Mouse (Mus musculus) heart, embryonic 16.5 days (tissue): ENCODE results near the gene Cyld. TPM values are rescaled to one million over a fixed set of nuclear protein-coding genes. Genes with fewer than 3 reads are reported as not detected.

ENCODE experiments used
- ATAC-seq: fragments of 200-750 bp; cut with Nextera tagmentation; replicated peaks from 2 replicates; pipeline ENCODE4 v1.8.0; 2017; ENCODE audit warnings: moderate number of reproducible peaks; ENCODE audit not compliant: insufficient read depth, low FRiP score; ENCODE audit errors: extremely low read depth
- H3K27ac ChIP-seq: fragments of 300-500 bp; sonication (generic); 2 replicates; pipeline ENCODE4 v1.5.1; 2014; ENCODE audit warnings: mild to moderate bottlenecking, low read length, control low read depth, moderate library complexity
- H3K27me3 ChIP-seq: fragments of 300-500 bp; sonication (generic); 2 replicates; pipeline ENCODE4 v1.6.1; 2014; ENCODE audit warnings: low read length, mixed read lengths; ENCODE audit not compliant: control insufficient read depth, insufficient read depth
- H3K36me3 ChIP-seq: fragments of 300-500 bp; sonication (generic); 2 replicates; pipeline ENCODE4 v1.6.1; 2014; ENCODE audit not compliant: control insufficient read depth, insufficient read depth
- H3K4me1 ChIP-seq: fragments of 300-500 bp; sonication (generic); 2 replicates; pipeline ENCODE4 v1.6.1; 2014; ENCODE audit warnings: low read length, mixed read lengths; ENCODE audit not compliant: control insufficient read depth, insufficient read depth
- H3K4me2 ChIP-seq: fragments of 300-500 bp; sonication (generic); 2 replicates; pipeline ENCODE4 v1.6.1; 2014; ENCODE audit warnings: low read depth, mild to moderate bottlenecking, control low read depth, low read length
- H3K4me3 ChIP-seq: fragments of 300-500 bp; sonication (generic); 2 replicates; pipeline ENCODE4 v1.5.1; 2014; ENCODE audit warnings: mild to moderate bottlenecking, control low read depth, low read length
- H3K9ac ChIP-seq: fragments of 300-500 bp; sonication (generic); 2 replicates; pipeline ENCODE4 v1.6.1; 2014; ENCODE audit warnings: low read length, control low read depth
- H3K9me3 ChIP-seq: fragments of 300-500 bp; sonication (generic); replicated peaks from 2 replicates; pipeline ENCODE4 v1.6.1; 2016; ENCODE audit warnings: low read length; ENCODE audit not compliant: control insufficient read depth
- WGBS: fragments of 180-500 bp; shearing (Covaris S2); extraction: QIAGEN DNeasy Blood & Tissue Kit; methylation state at CpG from one replicate; pipeline ENCODE4 v1.1.7; 2014; 5-methylcytosine and 5-hydroxymethylcytosine counted together
- polyA plus RNA-seq: library from polyadenylated mRNA; unstranded; fragments of >200 nt; fragmentation: Nextera tagmentation; extraction: Ambion mirVana; gene quantifications from 2 replicates; pipeline ENCODE4 v1.2.1, GENCODE M21; 2015

Cyld gene
- polyA plus RNA-seq, 1 experiment from 2014 or later, result 12.7 TPM

GRCm38 (mm10) chr8:88793746-88794614 is 97.2 kb downstream of the Cyld start:
- Histone ChIP-seq H3K27ac (no peak overlapping the region), H3K27me3 (no peaks in the 10 kb centered on the region; the same call in 1 of the 2 replicates), H3K9ac (no peak overlapping the region), H3K4me1 (no peaks in the 10 kb centered on the region), H3K9me3 (no peaks in the 10 kb centered on the region), H3K36me3 (no peaks in the 10 kb centered on the region), H3K4me3 (no peak overlapping the region), H3K4me2 (no peak overlapping the region)
- 85% methylated on average over 24 of the region's 24 CpGs for WGBS
- no peak for ATAC-seq

- Histone ChIP-seq H3K36me3 (no peaks in the 10 kb centered on the region), H3K27me3 (no peaks in the 10 kb centered on the region; the same call in 1 of the 2 replicates), H3K4me1 (no peaks in the 10 kb centered on the region), H3K9me3 (no peaks in the 10 kb centered on the region), H3K4me3 (no peak overlapping the region), H3K27ac (no peak overlapping the region), H3K9ac (no peak overlapping the region), H3K4me2 (no peak overlapping the region)
- ATAC-seq, result no peak
- 59% methylated on average over 7 of the region's 7 CpGs for WGBS
These were observed 97.7 kb downstream of the Cyld start for GRCm38 (mm10) chr8:88794615-88794907.

DNA sequence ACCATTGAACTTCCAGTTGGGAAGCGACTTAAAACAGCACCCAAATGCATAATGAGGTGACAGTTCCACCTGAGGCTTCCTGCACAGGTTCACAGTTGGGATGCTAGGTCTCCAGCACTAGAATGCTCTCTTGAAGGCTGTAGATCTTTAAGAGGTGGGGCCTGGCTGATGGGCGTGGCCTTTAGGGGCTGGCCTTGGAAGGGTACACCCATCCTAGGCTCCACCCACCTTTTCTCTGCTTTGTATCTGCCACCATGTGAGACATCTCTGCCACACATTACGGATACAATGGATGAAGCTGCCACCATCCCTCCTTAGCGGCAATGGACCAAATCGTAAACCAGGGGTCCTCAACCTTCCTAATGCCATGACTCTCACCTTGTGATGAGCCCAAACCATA is 99.1 kb downstream of the Cyld start:
- no peak overlapping the region for H3K4me2 ChIP-seq
- WGBS, result 80% methylated on average over 5 of the region's 5 CpGs
- H3K27me3 ChIP-seq, result no peaks in the 10 kb centered on the region; the same call in 1 of the 2 replicates
- H3K4me1 ChIP-seq, result no peaks in the 10 kb centered on the region
- no peak for ATAC-seq
- no peaks in the 10 kb centered on the region for H3K36me3 ChIP-seq
- H3K4me3 ChIP-seq, result no peak overlapping the region
- H3K27ac ChIP-seq, result no peak overlapping the region
- H3K9ac ChIP-seq, result no peak overlapping the region
- no peaks in the 10 kb centered on the region for H3K9me3 ChIP-seq

DNA sequence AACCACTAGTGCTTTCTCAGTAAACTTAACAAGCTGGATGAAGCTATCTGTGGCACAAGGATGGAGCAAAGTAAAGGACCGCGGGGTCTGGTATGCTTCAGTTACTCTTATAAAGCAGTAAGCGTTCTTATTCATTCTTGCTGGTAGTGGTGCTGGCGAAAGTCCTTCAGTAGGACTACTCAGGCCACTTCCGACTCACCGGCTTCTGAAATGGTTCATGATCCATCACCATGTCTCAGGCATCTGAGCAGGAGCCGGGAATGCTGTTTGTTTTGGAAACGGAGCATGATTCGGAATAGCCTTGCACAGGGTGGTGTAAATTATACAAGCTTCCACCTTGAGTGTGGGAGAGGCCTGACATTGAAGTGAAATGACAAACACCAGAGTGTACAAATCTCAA is 99.8 kb downstream of the Cyld start:
- Histone ChIP-seq H3K36me3 (no peaks in the 10 kb centered on the region), H3K4me3 (no peak overlapping the region), H3K27me3 (no peaks in the 10 kb centered on the region; the same call in 1 of the 2 replicates), H3K9me3 (no peaks in the 10 kb centered on the region), H3K4me2 (no peak overlapping the region), H3K27ac (no peak overlapping the region), H3K4me1 (no peaks in the 10 kb centered on the region), H3K9ac (no peak overlapping the region)
- 82% methylated on average over 9 of the region's 9 CpGs for WGBS
- ATAC-seq, result no peak

Other genes starting within 250 kb of the Cyld start
- 12.3 and 15.4 TPM in 2 replicates for gene Nkd1, start 175.7 kb upstream of the Cyld start, polyA plus RNA-seq
- gene Snx20, start 60.9 kb upstream of the Cyld start, polyA plus RNA-seq, result 2.4 and 3.2 TPM in 2 replicates
- 0.12 and 0.14 TPM in 2 replicates for gene Nod2, start 49.7 kb upstream of the Cyld start, polyA plus RNA-seq